Comparison of ENCODE assay signal across 27 mouse cellular contexts in the genomic region with DNA sequence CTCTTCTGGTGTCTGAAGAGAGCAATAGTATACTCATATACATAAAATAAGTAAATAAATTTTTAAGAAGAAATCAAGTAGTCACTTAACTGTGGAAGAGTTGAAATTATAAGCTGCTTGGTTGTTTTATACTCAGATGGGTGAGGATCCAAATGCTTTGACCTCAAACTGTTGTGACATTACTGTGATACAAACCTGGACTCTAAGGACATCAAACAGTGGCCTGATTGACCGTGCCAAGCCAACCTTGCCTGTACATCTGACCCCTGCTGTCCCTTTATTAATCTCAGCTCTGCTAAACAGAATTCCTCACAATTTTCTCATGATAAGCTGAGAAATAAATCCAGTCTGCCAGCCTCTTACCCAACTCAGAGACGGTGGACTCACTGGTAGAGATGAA. TPM values are rescaled to one million over a fixed set of nuclear protein-coding genes. Genes with fewer than 3 reads are reported as not detected.
"Had no signal": no experiment of that assay in that cellular context is flagged by ENCODE, and none has a peak within 500 bp of the region (broad histone marks: within the 10 kb centered on the region; RNA-seq: fewer than 3 reads in every experiment).

No protein-coding gene starts in this region.

- H3K9ac ChIP-seq: forebrain, embryonic 15.5 days; forebrain, postnatal 0 days; heart, embryonic 13.5 days; heart, embryonic 15.5 days; hindbrain, embryonic 12.5 days; hindbrain, embryonic 14.5 days; intestine, embryonic 15.5 days; limb, embryonic 12.5 days had no signal

- DNase-seq: forebrain, postnatal 0 days; gastrocnemius, postnatal 14 days; gastrocnemius, postnatal 36 days; heart, adult 11 months; heart, adult 2 months; heart, postnatal 14 days; heart, postnatal 36 days; kidney, postnatal 10 days; liver, embryonic 13.5 days had no signal

- H3K4me2 ChIP-seq: forebrain, embryonic 15.5 days; heart, embryonic 11.5 days; heart, embryonic 13.5 days; heart, embryonic 15.5 days; hindbrain, embryonic 12.5 days; hindbrain, embryonic 14.5 days; intestine, embryonic 15.5 days; limb, embryonic 12.5 days; liver, embryonic 13.5 days had no signal

- H3K9me3 ChIP-seq: forebrain, embryonic 15.5 days; heart, embryonic 13.5 days; heart, embryonic 15.5 days; hindbrain, embryonic 12.5 days; intestine, embryonic 15.5 days; limb, embryonic 10.5 days; limb, embryonic 12.5 days; liver, embryonic 13.5 days had no signal

- ATAC-seq: forebrain, embryonic 15.5 days; forebrain, postnatal 0 days; hindbrain, embryonic 16.5 days; inflammation-experienced regulatory T-cells, adult 6 months; intestine, embryonic 15.5 days; intestine, postnatal 0 days had no signal

- H3K27ac ChIP-seq: forebrain, embryonic 15.5 days; heart, adult 2 months; heart, embryonic 13.5 days; heart, embryonic 15.5 days; hindbrain, embryonic 12.5 days; hindbrain, embryonic 14.5 days; intestine, embryonic 15.5 days; layer of hippocampus, adult 2 months; left cerebral cortex, adult 2 months; limb, embryonic 10.5 days; limb, embryonic 12.5 days had no signal

- H3K27me3 ChIP-seq: forebrain, embryonic 15.5 days; heart, embryonic 13.5 days; heart, embryonic 15.5 days; hindbrain, embryonic 12.5 days; intestine, embryonic 15.5 days; limb, embryonic 12.5 days; liver, embryonic 13.5 days had no signal

- H3K36me3 ChIP-seq: forebrain, embryonic 15.5 days; heart, embryonic 15.5 days; hindbrain, embryonic 12.5 days; intestine, embryonic 15.5 days; limb, embryonic 12.5 days had no signal

- H3K4me3 ChIP-seq: forebrain, embryonic 15.5 days; heart, adult 2 months; heart, embryonic 13.5 days; heart, embryonic 15.5 days; hindbrain, embryonic 12.5 days; intestine, embryonic 15.5 days; layer of hippocampus, adult 2 months; left cerebral cortex, adult 2 months; limb, embryonic 10.5 days; limb, embryonic 12.5 days; liver, embryonic 13.5 days had no signal

RNA-seq across cellular contexts. Expression of gene Tmem235, which starts 14.9 kb away (rescaled TPM):
- polyA plus RNA-seq: forebrain, embryonic 15.5 days; forebrain, postnatal 0 days; gonadal fat pad, adult 2 months; heart, adult 2 months; heart, embryonic 11.5 days; heart, embryonic 13.5 days; heart, embryonic 15.5 days; heart, postnatal 0 days; hindbrain, embryonic 12.5 days; hindbrain, embryonic 14.5 days; inflammation-experienced regulatory T-cells, adult 6 months; intestine, embryonic 15.5 days; intestine, postnatal 0 days; kidney, embryonic 14.5 days; limb, embryonic 10.5 days; limb, embryonic 12.5 days; limb, embryonic 14.5 days; liver, embryonic 13.5 days had no signal
